Mouse (Mus musculus): ENCODE measurements around the gene Bin2. TPM values are rescaled to one million over a fixed set of nuclear protein-coding genes. Genes with fewer than 3 reads are reported as not detected.

The Bin2 gene
- total and polyA plus RNA-seq, 2 experiments from 2014 or later = 1.2 to 2.7 TPM

DNA sequence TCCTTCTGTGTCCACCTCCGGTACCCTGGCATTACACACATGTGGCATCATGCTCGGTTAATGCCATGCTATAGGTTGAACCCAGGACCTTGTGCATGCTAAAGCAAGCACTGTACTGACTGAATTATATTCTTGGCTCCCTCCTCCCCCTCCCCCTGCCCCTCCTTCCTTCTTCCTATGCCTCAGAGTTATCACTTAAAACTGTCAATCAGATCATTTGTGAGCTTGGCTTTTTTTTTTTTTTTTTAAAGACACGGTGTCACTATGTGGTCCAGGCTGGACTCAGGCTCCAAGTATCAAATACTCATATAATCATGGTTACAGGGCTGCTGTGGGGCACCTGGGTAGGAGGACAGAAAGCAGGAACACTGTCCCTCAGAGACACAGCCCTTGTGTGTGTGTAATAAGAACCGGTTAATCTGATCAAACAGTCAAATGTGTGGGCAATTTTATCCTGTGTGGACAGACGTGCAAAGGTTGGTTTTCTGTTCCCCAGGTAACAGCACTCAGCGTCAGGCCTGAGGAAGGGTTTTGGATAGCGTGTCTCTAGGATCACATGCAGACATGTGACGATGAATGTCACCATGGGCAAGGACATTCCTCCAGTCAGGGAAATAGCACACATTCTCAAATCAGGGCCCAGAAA is 39.2 kb upstream of the Bin2 start:
- Histone ChIP-seq H3K4me1 (ENCODE audit: insufficient read depth, low read length) (no peaks in the 10 kb centered on the region; the same call in 1 of the 2 replicates), H3K36me3 (ENCODE audit: insufficient read depth, low read length) (no peaks in the 10 kb centered on the region), H3K27me3 (ENCODE audit: insufficient read depth, low read length) (0 out of 2 replicates have a peak, but pooled peaks cover 6% of the 10 kb centered on the region), H3K4me2 (ENCODE audit: low read depth, low read length, poor library complexity, severe bottlenecking) (no peak overlapping the region), H3K9ac (replicated peaks; ENCODE audit: low read length, poor library complexity, severe bottlenecking) (no peak overlapping the region), H3K27ac (ENCODE audit: low read depth, low read length) (no peak overlapping the region), H3K4me3 (ENCODE audit: low read depth, low read length) (no peak overlapping the region), H3K9me3 (ENCODE audit: low read length) (no peaks in the 10 kb centered on the region)
- WGBS = 74% methylated on average over 8 of the region's 8 CpGs
- DNase-seq (ENCODE audit: low spot score) (no peak), ATAC-seq (ENCODE audit: low FRiP score) (no peak)
- no peak for TF ChIP-seq CTCF (IDR thresholded peaks at IDR 0.05)

- 71% methylated on average over 8 of the region's 8 CpGs for WGBS
- no peaks in the 10 kb centered on the region; the same call in 1 of the 2 replicates for H3K4me1 ChIP-seq (ENCODE audit: insufficient read depth, low read length)
- no peaks in the 10 kb centered on the region for H3K9me3 ChIP-seq (ENCODE audit: low read length)
- ATAC-seq (ENCODE audit: low FRiP score) (no peak), DNase-seq (ENCODE audit: low spot score) (no peak)
- H3K27me3 ChIP-seq (ENCODE audit: insufficient read depth, low read length) = 0 out of 2 replicates have a peak, but pooled peaks cover 6% of the 10 kb centered on the region
- TF ChIP-seq CTCF (IDR thresholded peaks at IDR 0.05) = no peak
- H3K27ac ChIP-seq (ENCODE audit: low read depth, low read length) = no peak overlapping the region
- H3K4me2 ChIP-seq (ENCODE audit: low read depth, low read length, poor library complexity, severe bottlenecking) = no peak overlapping the region
- H3K36me3 ChIP-seq (ENCODE audit: insufficient read depth, low read length) = no peaks in the 10 kb centered on the region
- no peak overlapping the region for H3K9ac ChIP-seq (replicated peaks; ENCODE audit: low read length, poor library complexity, severe bottlenecking)
- no peak overlapping the region for H3K4me3 ChIP-seq (ENCODE audit: low read depth, low read length)
Measured at GRCm38 (mm10) chr15:100706226-100706625, 36.9 kb upstream of the Bin2 start.

- no peaks in the 10 kb centered on the region for H3K9me3 ChIP-seq (ENCODE audit: low read length)
- no peak for TF ChIP-seq CTCF (IDR thresholded peaks at IDR 0.05)
- no peak for ATAC-seq (ENCODE audit: low FRiP score)
Measured at GRCm38 (mm10) chr15:100705376-100705775, 36.0 kb upstream of the Bin2 start.

GRCm38 (mm10) chr15:100703913-100704312 is 34.6 kb upstream of the Bin2 start:
- no peak overlapping the region for H3K27ac ChIP-seq (ENCODE audit: low read depth, low read length)
- no peaks in the 10 kb centered on the region; the same call in 1 of the 2 replicates for H3K4me1 ChIP-seq (ENCODE audit: insufficient read depth, low read length)
- no peak for TF ChIP-seq CTCF (IDR thresholded peaks at IDR 0.05)
- H3K9me3 ChIP-seq (ENCODE audit: low read length) = no peaks in the 10 kb centered on the region
- no peak overlapping the region for H3K9ac ChIP-seq (replicated peaks; ENCODE audit: low read length, poor library complexity, severe bottlenecking)
- ATAC-seq (ENCODE audit: low FRiP score) = no peak
- H3K4me3 ChIP-seq (ENCODE audit: low read depth, low read length) = no peak overlapping the region
- H3K4me2 ChIP-seq (ENCODE audit: low read depth, low read length, poor library complexity, severe bottlenecking) = peak overlapping the region; percentile 20
- 0 out of 2 replicates have a peak, but pooled peaks cover 6% of the 10 kb centered on the region for H3K27me3 ChIP-seq (ENCODE audit: insufficient read depth, low read length)
- no peak for DNase-seq (ENCODE audit: low spot score)
- 10% methylated on average over 17 of the region's 17 CpGs for WGBS
- no peaks in the 10 kb centered on the region for H3K36me3 ChIP-seq (ENCODE audit: insufficient read depth, low read length)

More at GRCm38 (mm10) chr15:100705376-100705775, 36.0 kb upstream of the Bin2 start:
- 81% methylated on average over 1 of the region's 1 CpGs for WGBS
- Histone ChIP-seq H3K36me3 (ENCODE audit: insufficient read depth, low read length) (no peaks in the 10 kb centered on the region), H3K9ac (replicated peaks; ENCODE audit: low read length, poor library complexity, severe bottlenecking) (no peak overlapping the region), H3K4me3 (ENCODE audit: low read depth, low read length) (no peak overlapping the region), H3K4me1 (ENCODE audit: insufficient read depth, low read length) (no peaks in the 10 kb centered on the region; the same call in 1 of the 2 replicates), H3K27ac (ENCODE audit: low read depth, low read length) (no peak overlapping the region), H3K27me3 (ENCODE audit: insufficient read depth, low read length) (0 out of 2 replicates have a peak, but pooled peaks cover 6% of the 10 kb centered on the region), H3K4me2 (ENCODE audit: low read depth, low read length, poor library complexity, severe bottlenecking) (no peak overlapping the region)
- no peak for DNase-seq (ENCODE audit: low spot score)

DNA sequence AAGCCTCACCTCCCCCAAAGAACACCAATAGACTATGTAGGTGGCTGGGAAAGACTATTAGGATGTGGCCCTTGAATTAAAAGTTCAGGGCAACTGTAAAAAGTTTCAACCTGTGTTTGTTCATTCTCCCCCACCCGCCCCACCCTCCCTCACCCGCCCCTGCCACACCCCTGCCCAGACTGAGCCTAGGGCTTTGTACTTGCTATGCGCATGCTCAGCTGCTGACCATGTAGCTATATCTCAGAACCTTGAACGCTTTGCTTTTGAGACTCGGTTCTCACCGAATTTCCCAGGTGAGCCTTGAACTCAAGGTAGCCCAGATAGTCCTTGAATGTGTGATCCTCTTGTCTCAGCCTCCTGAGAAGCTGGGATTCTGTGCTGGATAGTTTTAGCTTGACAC is 32.5 kb upstream of the Bin2 start:
- no peak overlapping the region for H3K27ac ChIP-seq (ENCODE audit: low read depth, low read length)
- H3K4me3 ChIP-seq (ENCODE audit: low read depth, low read length) = no peak overlapping the region
- H3K4me2 ChIP-seq (ENCODE audit: low read depth, low read length, poor library complexity, severe bottlenecking) = no peak overlapping the region
- H3K9ac ChIP-seq (replicated peaks; ENCODE audit: low read length, poor library complexity, severe bottlenecking) = no peak overlapping the region
- ATAC-seq (ENCODE audit: low FRiP score) (no peak), DNase-seq (ENCODE audit: low spot score) (no peak)
- 0 out of 2 replicates have a peak, but pooled peaks cover 6% of the 10 kb centered on the region for H3K27me3 ChIP-seq (ENCODE audit: insufficient read depth, low read length)
- TF ChIP-seq CTCF (IDR thresholded peaks at IDR 0.05) = no peak
- no peaks in the 10 kb centered on the region; the same call in 1 of the 2 replicates for H3K4me1 ChIP-seq (ENCODE audit: insufficient read depth, low read length)
- no peaks in the 10 kb centered on the region for H3K9me3 ChIP-seq (ENCODE audit: low read length)
- 80% methylated on average over 6 of the region's 6 CpGs for WGBS
- H3K36me3 ChIP-seq (ENCODE audit: insufficient read depth, low read length) = no peaks in the 10 kb centered on the region

DNA sequence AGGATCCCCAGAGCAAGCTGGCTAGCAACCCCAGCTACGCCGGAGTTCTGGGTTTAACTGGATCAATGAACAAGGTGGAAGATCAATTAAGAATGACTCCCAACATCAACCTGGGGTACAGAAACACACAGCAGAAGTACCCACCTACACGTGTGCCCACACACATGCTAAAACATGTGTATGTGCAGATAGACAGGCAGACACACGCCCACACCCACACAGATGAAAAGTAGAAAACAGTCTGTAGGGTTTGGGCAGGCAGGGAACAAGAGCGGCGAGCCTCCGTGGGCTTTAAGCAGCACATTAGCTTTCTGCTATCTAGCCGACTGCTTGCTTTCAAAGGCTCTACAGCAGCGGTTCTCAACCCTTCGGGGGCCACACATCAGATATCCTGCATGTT is 31.8 kb upstream of the Bin2 start:
- Histone ChIP-seq H3K4me3 (ENCODE audit: low read depth, low read length) (no peak overlapping the region), H3K27me3 (ENCODE audit: insufficient read depth, low read length) (0 out of 2 replicates have a peak, but pooled peaks cover 6% of the 10 kb centered on the region), H3K4me2 (ENCODE audit: low read depth, low read length, poor library complexity, severe bottlenecking) (no peak overlapping the region), H3K9me3 (ENCODE audit: low read length) (no peaks in the 10 kb centered on the region), H3K9ac (replicated peaks; ENCODE audit: low read length, poor library complexity, severe bottlenecking) (no peak overlapping the region), H3K36me3 (ENCODE audit: insufficient read depth, low read length) (no peaks in the 10 kb centered on the region), H3K4me1 (ENCODE audit: insufficient read depth, low read length) (no peaks in the 10 kb centered on the region; the same call in 1 of the 2 replicates), H3K27ac (ENCODE audit: low read depth, low read length) (no peak overlapping the region)
- WGBS = 61% methylated on average over 10 of the region's 10 CpGs
- no peak for DNase-seq (ENCODE audit: low spot score)
- no peak for TF ChIP-seq CTCF (IDR thresholded peaks at IDR 0.05)
- no peak for ATAC-seq (ENCODE audit: low FRiP score)
